Mouse (Mus musculus) right cerebral cortex, postnatal 36 days (tissue): ENCODE results near the gene Fam166a.

Source experiments
- DNase-seq, 2 experiments: peaks; one replicate each; pipeline ENCODE4 v3.0.0; 2022; ENCODE audit warnings: low spot score in 2 of 2, mixed read lengths in 1 of 2

Gene Fam166a

GRCm38 (mm10) chr2:25185625-25186574, 32.6 kb upstream of the Fam166a start:
- no peak for DNase-seq

- no peak for DNase-seq
These were observed 32.0 kb upstream of the Fam166a start for GRCm38 (mm10) chr2:25186575-25186930.

- DNase-seq = no peak
These were observed 30.7 kb upstream of the Fam166a start for GRCm38 (mm10) chr2:25187841-25188240.

- DNase-seq = peak; percentile 69 to 74
These were observed 25.2 kb upstream of the Fam166a start for GRCm38 (mm10) chr2:25193330-25193770.

GRCm38 (mm10) chr2:25194006-25194405, 24.5 kb upstream of the Fam166a start:
- no peak for DNase-seq

GRCm38 (mm10) chr2:25194486-25195171, 23.9 kb upstream of the Fam166a start:
- no peak for DNase-seq

GRCm38 (mm10) chr2:25195211-25196156, 23.1 kb upstream of the Fam166a start:
- DNase-seq = no peak

GRCm38 (mm10) chr2:25196172-25196954, 22.2 kb upstream of the Fam166a start, which contains the start of gene Tor4a:
TSS of gene Tor4a (minus strand) at chr2:25196886.
- no peak for DNase-seq

GRCm38 (mm10) chr2:25197191-25197590, 21.4 kb upstream of the Fam166a start:
- DNase-seq = no peak

- no peak for DNase-seq
These were observed 20.6 kb upstream of the Fam166a start for GRCm38 (mm10) chr2:25197946-25198345.

- DNase-seq = no peak
These were observed 17.9 kb upstream of the Fam166a start for GRCm38 (mm10) chr2:25200631-25201030.

GRCm38 (mm10) chr2:25203631-25204214, 14.8 kb upstream of the Fam166a start:
- DNase-seq = no peak

GRCm38 (mm10) chr2:25207593-25207992, 11.0 kb upstream of the Fam166a start:
- DNase-seq = no peak

- no peak for DNase-seq
These were observed 7.9 kb upstream of the Fam166a start for GRCm38 (mm10) chr2:25210686-25211085.

GRCm38 (mm10) chr2:25211121-25211670, 7.3 kb upstream of the Fam166a start, which contains the start of gene Nelfb:
TSS of gene Nelfb (minus strand) at chr2:25211489.
- DNase-seq = peak; percentile 75 to 80

GRCm38 (mm10) chr2:25213266-25213865, 5.2 kb upstream of the Fam166a start:
- no peak for DNase-seq

- no peak for DNase-seq
These were observed 4.1 kb upstream of the Fam166a start, which contains the start of gene Stpg3 for GRCm38 (mm10) chr2:25214444-25214843. TSS of gene Stpg3 (minus strand) at chr2:25214637.

GRCm38 (mm10) chr2:25217666-25218065, 879 bp upstream of the Fam166a start:
- DNase-seq = no peak

- DNase-seq = no peak
These were observed 2.8 kb downstream of the Fam166a start for GRCm38 (mm10) chr2:25221331-25221772.
